Mouse (Mus musculus): ENCODE results near the gene Pcnt. TPM values are rescaled to one million over a fixed set of nuclear protein-coding genes. Genes with fewer than 3 reads are reported as not detected.
A peak's percentile ranks its signal among the peaks of the same experiment; 100 is the strongest.

Pcnt gene
- polyA plus RNA-seq, 3 experiments from 2014 or later = 12.2 to 13.8 (median 13.5) TPM

- peak; percentile 95 for ATAC-seq
Observed at GRCm38 (mm10) chr10:76306738-76307137, 135.8 kb downstream of the Pcnt start.

Other genes starting within 250 kb of the Pcnt start
- 10 to 100 TPM; 19.2 to 41.4 (median 37.6) TPM for gene Prmt2, start 204.9 kb downstream of the Pcnt start, polyA plus RNA-seq (2017; shearing (Covaris generic))
- gene S100b, start 188.9 kb downstream of the Pcnt start, polyA plus RNA-seq (2017; shearing (Covaris generic)) = not detected
- gene Dip2a, start 97.5 kb downstream of the Pcnt start, polyA plus RNA-seq (2017; shearing (Covaris generic)) = 1 to 10 TPM; 1.4 to 2.3 (median 1.7) TPM
- gene AC141477.1, start 2.3 kb downstream of the Pcnt start, polyA plus RNA-seq (2017; shearing (Covaris generic)) = 1 to 10 TPM in 2 of 3 experiments, not detected in 1; 2.5 to 6.2 TPM
- gene 2610028H24Rik, start 6.3 kb upstream of the Pcnt start, polyA plus RNA-seq (2017; shearing (Covaris generic)) = not detected
- 10 to 100 TPM; 41.0 to 56.4 (median 54.3) TPM for gene Mcm3ap, start 26.1 kb upstream of the Pcnt start, polyA plus RNA-seq (2017; shearing (Covaris generic))
- gene Ybey, start 26.3 kb upstream of the Pcnt start, polyA plus RNA-seq (2017; shearing (Covaris generic)) = 1 to 10 TPM; 3.4 to 4.4 (median 3.4) TPM
- 10 to 100 TPM in 2 of 3 experiments, 1 to 10 TPM in 1; 9.7 to 17.3 (median 12.5) TPM for gene Lss, start 88.8 kb upstream of the Pcnt start, polyA plus RNA-seq (2017; shearing (Covaris generic))
- gene Spatc1l, start 119.5 kb upstream of the Pcnt start, polyA plus RNA-seq (2017; shearing (Covaris generic)) = not detected
- not detected for gene Ftcd, start 132.9 kb upstream of the Pcnt start, polyA plus RNA-seq (2017; shearing (Covaris generic))
- not detected for gene Col6a2, start 180.8 kb upstream of the Pcnt start, polyA plus RNA-seq (2017; shearing (Covaris generic))